24 mouse cellular contexts compared by ENCODE assay signal in the genomic region with DNA sequence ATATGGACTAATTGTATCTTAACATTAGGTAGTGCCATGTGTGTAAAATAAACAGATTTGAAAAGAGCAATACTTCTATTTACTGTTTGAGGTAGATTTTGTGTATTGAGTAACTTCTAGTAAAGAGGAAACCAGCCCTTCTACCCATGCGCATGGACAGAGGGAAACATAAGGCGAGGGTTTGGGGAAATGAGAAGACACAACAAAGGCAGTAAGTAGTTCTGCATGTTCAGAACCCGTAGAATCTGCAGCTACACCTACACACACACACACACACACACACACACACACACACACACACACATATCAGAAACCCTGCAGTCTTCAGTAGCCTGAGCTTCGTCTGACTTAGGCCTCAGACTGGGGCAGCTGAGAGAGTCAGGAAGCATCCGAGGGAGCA.
"Had no signal": no experiment of that assay in that cellular context is flagged by ENCODE, and none has a peak within 500 bp of the region (broad histone marks: within the 10 kb centered on the region; RNA-seq: fewer than 3 reads in every experiment).

No protein-coding gene starts in this region.

- H3K27me3 ChIP-seq: heart, embryonic 12.5 days; hindbrain, embryonic 13.5 days; hindbrain, embryonic 15.5 days; limb, embryonic 12.5 days; liver, embryonic 13.5 days had no signal

- DNase-seq: gastrocnemius, adult 2 months; gastrocnemius, postnatal 10 days; gastrocnemius, postnatal 25 days; heart, adult 18-20 months; heart, postnatal 10 days; kidney, adult 11 months; kidney, adult 2 months; kidney, adult 9 months; kidney, postnatal 10 days; kidney, postnatal 25 days; kidney, postnatal 4 days; layer of hippocampus, adult 9-11 months; liver; liver, embryonic 13.5 days had no signal

- H3K27ac ChIP-seq: gastrocnemius, adult 2 months; heart, embryonic 10.5 days; hindbrain, embryonic 13.5 days; hindbrain, embryonic 15.5 days; hindbrain, postnatal 0 days; left cerebral cortex, adult 2 months; limb, embryonic 10.5 days; limb, embryonic 12.5 days; liver, embryonic 13.5 days had no signal

- H3K36me3 ChIP-seq: heart, embryonic 10.5 days; heart, embryonic 12.5 days; hindbrain, embryonic 13.5 days; limb, embryonic 10.5 days; limb, embryonic 12.5 days; liver, embryonic 13.5 days had no signal

- ATAC-seq: hindbrain, postnatal 0 days; intestine, embryonic 16.5 days had no signal

- H3K4me3 ChIP-seq: gastrocnemius, adult 2 months; heart, embryonic 10.5 days; heart, embryonic 12.5 days; hindbrain, embryonic 13.5 days; hindbrain, embryonic 15.5 days; left cerebral cortex, adult 2 months; limb, embryonic 10.5 days; limb, embryonic 12.5 days; liver, embryonic 13.5 days had no signal

- H3K4me2 ChIP-seq: heart, embryonic 12.5 days; hindbrain, embryonic 13.5 days; hindbrain, embryonic 15.5 days; limb, embryonic 12.5 days; liver, embryonic 11.5 days; liver, embryonic 13.5 days had no signal

- H3K9ac ChIP-seq: heart, embryonic 12.5 days; hindbrain, embryonic 13.5 days; hindbrain, embryonic 15.5 days; limb, embryonic 12.5 days; liver, embryonic 13.5 days had no signal

- H3K9me3 ChIP-seq: heart, embryonic 10.5 days; hindbrain, embryonic 15.5 days; limb, embryonic 10.5 days; limb, embryonic 12.5 days; liver, embryonic 13.5 days had no signal

- H3K4me1 ChIP-seq: heart, embryonic 10.5 days; heart, embryonic 12.5 days; limb, embryonic 10.5 days; limb, embryonic 12.5 days; liver, embryonic 13.5 days had no signal
